Mouse (Mus musculus) testis, postnatal 10 days (tissue): ENCODE measurements around the gene Ush1g.

Experiments
- DNase-seq: peaks from one replicate; pipeline ENCODE4 v3.0.0; 2021; ENCODE audit warnings: low spot score

Gene Ush1g

DNA sequence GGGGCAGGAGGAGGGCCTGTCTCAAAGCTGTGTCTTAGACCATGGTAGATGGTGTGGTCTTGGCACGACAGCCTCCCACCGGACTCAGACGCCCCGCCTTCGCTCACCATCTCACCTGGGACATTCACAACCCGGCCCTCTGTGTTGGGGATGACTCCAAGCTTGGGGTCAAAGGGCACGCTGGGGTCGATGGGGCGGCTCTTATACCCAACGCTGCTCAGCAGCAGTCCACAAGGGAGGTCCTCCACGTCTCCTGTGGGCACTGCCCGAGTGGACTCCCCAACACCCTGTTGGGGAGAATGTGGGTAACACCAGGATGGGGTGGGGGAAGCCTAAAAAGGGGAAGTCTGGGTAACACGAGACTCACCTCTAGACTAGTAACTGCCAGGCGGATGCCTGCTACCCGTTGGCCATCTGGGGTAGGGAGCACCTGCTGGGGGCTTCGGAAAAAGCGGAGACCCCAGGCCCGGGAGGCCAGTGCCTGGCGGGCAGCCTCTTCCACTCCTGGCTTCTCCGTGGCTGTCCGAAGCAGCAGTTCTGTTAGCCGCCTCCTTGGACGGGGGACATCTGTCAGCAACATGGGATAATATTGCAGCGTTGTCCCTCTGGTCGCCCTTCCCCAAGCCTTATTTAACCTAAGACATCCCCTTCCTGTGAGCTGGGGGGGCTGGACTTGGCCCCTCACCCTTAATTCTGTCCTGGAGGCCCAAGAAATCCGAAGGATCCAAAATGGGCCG is 52.3 kb downstream of the Ush1g start:
- DNase-seq: no peak

DNA sequence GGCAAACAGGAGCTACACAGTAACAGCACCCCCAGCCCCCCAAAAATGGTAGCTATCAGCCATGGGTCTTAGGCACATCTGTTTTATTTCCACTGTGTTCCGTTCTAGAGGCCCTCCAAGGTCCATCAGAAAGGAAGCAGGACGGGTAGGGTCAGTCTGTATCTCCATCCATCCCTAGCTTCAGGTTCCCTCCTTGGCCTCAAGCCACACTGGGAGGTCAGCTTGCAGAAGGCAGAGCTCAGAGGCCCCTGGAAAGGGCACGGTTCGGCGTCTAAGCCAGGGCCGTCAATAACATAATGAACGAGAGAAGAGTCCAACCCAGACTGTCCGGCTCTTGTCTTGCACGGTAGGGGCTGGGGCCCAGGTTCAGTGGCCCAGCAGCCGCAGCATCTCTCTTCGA is 53.9 kb downstream of the Ush1g start:
- DNase-seq: no peak

DNA sequence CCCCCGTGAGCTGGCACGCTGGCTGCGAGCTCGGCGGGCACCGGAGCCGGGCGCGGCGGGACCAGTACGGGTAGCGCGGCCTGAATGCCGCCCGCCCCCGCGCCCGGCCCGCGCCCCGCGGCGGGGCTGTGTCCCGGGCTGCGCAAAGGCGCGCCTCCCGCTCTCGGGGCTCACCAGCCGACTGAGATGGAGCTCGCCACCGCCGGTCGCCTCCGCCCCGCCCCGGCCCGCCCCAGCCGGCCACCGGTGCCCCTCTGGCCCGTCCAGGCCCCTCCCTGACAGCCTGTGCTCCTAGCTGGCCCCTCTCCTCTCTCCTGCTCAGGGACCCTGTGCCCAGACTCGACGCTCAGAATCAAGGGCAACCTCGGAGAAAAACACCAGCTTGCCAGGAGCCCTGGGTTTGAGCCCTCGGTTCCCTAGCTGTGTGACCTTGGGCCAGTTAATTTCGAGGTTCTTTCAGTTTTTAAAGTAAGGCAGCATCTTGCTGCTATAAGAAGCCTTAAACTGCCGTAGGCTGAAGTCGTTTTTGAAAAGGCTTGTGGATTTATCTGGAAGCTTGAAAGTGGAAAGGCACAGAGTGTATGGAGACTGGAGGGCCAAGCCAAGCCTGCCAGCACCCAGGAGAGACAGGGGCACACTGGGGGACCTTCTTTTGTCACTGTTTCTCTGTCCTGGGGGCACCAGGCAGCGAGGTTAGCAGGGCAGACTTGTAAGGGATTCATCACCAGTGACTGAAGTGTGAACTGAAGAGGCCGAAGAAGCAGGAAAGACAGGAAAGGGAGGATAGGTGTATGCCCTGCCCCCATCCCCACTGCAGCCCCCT is 54.6 kb downstream of the Ush1g start, which contains the start of gene Grin2c:
TSS of gene Grin2c (minus strand) at position 183 of the 823 bp plus-strand sequence.
- DNase-seq: no peak

DNA sequence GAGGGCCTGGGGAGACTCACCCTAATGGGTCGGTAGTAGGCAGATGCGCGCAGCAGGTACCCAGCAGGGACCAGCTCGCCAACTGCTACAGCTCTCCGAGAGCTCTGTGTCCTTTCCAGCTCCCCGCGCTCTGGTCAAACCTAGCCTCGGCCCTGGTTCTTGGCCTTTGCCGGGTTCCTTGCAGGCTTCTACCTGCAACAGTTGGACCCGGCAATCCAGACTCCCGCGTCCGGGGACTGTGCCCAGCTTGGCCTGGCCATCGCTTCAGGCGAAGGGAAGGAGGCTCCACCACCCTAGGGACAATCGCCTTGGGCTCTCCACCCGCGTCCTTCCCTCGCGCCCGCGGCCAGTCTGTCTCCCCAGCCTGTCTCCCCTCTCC is 55.5 kb downstream of the Ush1g start:
- no peak for DNase-seq

DNA sequence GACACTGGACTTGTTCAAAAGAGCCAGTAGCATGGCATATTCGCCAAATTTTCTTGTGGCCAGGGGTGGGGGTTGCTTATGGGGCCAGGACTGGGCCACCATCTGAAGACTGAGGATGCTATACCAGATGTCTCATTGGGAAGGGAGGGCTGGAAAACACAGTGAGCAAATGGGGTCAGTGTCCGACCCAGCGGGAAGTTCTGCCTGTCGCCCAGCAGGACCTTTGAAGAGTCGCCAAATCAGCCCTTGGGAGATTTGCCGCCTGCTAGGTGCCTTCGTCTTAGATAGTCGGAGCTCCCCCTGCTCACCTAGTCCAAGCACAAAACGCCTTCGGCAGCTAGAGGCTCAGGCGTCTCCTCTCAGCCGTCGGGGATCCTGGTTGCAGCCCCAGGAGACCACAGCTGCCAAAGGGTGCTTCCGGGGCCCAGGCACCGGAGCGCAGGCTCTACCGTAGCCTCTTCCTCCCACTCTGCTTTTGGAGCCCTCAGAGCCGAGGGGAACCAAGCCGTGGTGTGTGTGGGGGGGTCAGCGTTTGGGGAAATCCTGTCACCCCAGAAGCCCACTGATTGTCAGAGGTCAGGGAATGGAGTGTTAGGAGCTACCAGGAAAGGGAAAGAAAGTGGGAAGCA is 56.0 kb downstream of the Ush1g start:
- DNase-seq: no peak
